Mouse (Mus musculus) adrenal gland, postnatal 25 days (tissue): ENCODE measurements at regions not wholly inside any gene's neighbourhood (a gene's known extent, or its start where the extent isn't known, plus 50 kb on each side); places are given as distances from the start of the nearest gene placed in this dataset.
A peak's percentile ranks its signal among the peaks of the same experiment; 100 is the strongest.

Experiments used
- DNase-seq: peaks from one replicate; pipeline ENCODE4 v3.0.0; 2021; ENCODE audit warnings: mixed read lengths

DNA sequence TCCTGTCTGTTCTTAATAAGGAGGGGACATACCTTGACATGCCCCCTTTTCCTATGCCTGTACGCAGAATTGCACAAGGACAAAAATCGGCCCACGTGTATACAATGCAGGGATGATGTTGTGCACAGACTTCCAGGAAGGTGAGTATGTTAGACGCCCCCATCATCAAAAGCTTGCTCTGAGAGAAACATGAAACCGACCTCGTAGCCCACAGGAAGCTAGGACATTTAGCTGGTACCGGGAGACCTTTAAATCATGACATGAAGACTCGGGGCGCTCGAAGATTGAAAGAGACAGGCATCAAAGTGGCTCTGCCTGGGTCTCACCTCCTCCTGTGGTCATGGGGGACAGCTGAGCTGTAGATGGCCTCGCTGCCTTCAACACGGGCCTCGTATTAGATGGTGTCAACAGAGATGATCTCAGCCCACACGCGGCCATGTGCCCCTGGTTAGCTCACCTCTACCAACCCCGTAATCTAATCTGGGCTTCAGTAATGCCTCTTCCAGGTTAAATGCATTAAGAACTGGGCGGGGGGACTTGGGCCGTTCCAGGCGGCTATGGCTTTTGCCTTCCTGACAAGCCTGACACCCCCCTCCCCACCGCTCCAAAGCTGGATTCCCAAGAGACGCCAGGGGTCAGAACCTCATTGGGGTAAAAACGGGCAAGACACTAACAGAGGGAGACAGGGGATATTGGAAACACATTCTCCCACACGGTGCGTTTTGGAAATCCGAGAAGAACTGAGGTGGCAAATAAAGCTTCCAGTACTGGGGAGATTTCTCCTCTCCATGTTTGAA lies 520.9 kb upstream of the Tbx3 start:
- DNase-seq = no peak

GRCm38 (mm10) chr5:119153086-119153485 lies 517.4 kb upstream of the Tbx3 start:
- DNase-seq = no peak

GRCm38 (mm10) chr5:119156638-119157037 lies 513.8 kb upstream of the Tbx3 start:
- DNase-seq = no peak

GRCm38 (mm10) chr5:119158171-119158570 lies 512.3 kb upstream of the Tbx3 start:
- DNase-seq = no peak

DNA sequence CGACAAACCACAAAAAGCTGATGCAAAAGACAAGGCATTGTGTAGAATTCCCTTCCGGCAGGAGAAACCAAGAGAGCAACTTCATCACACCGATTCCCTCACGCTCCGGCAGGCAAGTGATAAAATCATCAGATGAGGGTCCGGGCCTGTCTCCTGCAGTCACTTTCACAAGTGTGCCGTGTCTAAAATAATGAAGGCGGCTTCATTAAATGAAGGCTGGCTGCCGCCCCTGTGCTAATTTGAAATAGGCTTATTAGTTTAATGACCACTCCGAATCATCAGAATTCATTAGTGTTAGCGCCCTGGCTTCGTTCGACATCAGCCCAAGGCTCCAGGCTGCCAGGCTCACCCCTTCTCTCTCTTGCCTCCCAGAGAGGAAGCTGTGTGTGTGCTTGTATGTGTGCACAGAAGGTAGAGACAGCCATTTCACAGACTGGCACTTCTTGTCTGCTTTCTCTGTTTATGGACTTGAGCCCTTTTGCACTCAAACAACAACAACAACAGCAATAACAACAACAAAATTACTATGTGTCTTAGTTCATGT lies 508.3 kb upstream of the Tbx3 start:
- no peak for DNase-seq

DNA sequence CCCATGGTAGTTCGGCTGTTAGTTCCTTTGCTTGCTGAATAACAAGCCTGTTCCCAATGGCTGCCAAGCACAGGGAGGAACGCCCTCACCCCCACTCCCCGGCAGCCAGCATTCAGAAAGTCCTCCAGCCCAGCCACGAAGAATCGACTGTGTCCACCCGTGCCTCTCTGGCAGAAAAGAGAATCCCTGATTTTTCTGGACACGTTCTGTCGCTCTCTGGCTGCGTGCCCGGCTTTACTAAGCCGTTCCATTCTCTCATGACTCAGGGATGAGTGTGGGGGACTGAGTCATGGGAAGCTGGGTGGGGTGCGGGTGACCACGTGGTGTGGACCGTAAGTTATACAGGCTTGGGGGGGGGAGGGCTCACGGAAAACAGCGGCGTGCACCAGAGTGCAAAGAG lies 502.8 kb upstream of the Tbx3 start:
- peak; percentile 94 for DNase-seq

GRCm38 (mm10) chr5:119169274-119169673 lies 501.2 kb upstream of the Tbx3 start:
- DNase-seq = no peak

GRCm38 (mm10) chr5:119171626-119172025 lies 498.8 kb upstream of the Tbx3 start:
- DNase-seq = no peak

DNA sequence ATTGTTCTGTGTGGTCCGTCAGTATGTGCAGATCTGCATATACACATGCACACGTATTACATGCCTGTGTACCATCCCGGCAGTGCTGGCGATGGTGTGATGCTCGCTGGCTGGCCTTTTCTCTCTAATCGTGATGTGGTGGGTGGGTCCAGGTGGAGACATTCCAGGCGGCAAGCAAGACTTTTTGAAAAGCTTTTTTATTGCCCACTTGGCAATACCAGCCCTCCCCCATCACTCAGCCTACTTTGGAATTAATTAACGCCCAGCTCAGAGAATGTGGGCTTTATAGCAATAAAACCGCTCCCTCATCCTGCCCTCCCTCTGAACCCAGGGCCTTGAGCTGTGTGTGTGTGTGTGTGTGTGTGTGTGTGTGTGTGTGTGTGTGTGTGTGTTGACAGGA lies 491.7 kb upstream of the Tbx3 start:
- no peak for DNase-seq

GRCm38 (mm10) chr5:119183545-119184047 lies 486.9 kb upstream of the Tbx3 start:
- DNase-seq = no peak

DNA sequence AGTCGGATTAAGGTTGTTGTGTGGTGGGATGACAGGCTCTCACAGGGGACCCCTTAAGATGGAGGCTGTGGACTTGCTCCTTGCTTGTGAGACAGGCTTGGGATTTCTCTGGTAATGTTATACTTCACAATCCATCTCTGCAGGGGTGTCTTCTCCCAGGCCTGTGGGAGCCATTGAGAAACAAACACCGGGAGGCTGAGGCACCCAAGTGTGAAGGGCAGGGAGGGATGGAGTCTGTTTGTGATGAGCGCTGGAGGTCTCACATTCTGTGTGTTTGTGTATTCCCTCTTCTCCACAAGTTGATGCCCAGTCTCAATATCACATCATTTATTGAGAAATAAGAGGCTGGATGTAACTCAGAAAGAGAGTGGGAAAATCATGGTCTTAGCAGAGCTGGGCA lies 483.9 kb upstream of the Tbx3 start:
- no peak for DNase-seq

DNA sequence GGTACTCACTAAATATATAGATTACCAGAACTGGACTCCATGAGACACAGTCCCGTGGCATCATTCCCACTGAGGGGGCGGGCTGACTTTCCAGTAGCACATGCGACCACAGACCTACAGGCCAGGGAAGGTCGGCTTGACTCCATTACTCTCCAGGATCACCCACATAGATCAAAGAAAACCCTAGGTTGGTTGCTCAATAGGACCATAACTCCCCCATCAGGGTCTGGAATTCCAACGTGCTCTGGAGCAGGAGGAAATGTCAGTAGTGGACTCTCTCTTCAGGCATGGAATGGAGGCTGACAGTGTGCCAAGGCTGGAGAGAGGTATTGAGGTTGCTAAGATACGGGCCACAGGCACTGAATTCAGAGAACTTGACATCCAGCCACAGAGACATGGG lies 482.0 kb upstream of the Tbx3 start:
- DNase-seq = no peak

- no peak for DNase-seq
These were observed 476.5 kb upstream of the Tbx3 start for GRCm38 (mm10) chr5:119193699-119194681.

GRCm38 (mm10) chr5:119199906-119200305 lies 470.6 kb upstream of the Tbx3 start:
- DNase-seq = no peak

- DNase-seq = no peak
These were observed 469.2 kb upstream of the Tbx3 start for GRCm38 (mm10) chr5:119201251-119201650.

- DNase-seq = peak; percentile 35
These were observed 465.7 kb upstream of the Tbx3 start for GRCm38 (mm10) chr5:119204736-119205135.

DNA sequence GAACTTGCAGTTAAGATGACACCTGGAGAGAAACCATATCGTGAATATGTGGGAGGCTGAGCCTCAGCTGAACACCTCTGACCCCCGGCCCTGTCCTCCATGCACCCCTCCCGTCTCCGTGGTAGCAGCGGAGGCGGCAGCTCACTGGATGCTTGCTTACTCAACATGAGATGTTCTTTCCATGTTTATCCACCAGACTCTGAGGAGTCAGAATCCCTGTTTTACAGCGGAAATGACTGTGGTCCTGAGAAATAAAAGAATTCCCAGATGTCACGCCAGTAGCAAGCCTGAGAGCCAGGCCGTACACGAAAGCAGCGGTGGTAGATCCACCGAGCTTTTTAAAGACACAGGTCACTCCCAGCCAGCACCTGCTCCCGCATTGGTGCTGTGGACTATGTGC lies 462.4 kb upstream of the Tbx3 start:
- no peak for DNase-seq

DNA sequence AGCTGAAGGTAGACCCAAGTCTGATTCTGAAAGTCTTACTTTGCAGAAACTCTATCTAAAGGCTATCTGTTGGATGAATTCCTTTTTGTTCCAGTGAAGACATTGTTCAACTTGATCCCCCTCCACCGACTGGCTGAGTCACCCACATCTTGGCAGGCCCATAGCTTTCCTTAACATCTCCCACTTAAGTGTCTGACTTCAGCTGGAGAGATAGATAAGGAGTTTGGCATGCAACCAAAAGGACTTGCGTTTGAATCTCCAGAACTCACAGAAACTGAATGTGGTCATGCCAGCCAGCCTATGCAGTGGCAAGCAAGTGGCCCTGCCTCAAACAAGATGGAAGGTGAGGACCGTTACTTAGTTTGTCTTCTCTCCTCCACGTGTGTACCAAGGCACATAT lies 457.3 kb upstream of the Tbx3 start:
- no peak for DNase-seq

DNA sequence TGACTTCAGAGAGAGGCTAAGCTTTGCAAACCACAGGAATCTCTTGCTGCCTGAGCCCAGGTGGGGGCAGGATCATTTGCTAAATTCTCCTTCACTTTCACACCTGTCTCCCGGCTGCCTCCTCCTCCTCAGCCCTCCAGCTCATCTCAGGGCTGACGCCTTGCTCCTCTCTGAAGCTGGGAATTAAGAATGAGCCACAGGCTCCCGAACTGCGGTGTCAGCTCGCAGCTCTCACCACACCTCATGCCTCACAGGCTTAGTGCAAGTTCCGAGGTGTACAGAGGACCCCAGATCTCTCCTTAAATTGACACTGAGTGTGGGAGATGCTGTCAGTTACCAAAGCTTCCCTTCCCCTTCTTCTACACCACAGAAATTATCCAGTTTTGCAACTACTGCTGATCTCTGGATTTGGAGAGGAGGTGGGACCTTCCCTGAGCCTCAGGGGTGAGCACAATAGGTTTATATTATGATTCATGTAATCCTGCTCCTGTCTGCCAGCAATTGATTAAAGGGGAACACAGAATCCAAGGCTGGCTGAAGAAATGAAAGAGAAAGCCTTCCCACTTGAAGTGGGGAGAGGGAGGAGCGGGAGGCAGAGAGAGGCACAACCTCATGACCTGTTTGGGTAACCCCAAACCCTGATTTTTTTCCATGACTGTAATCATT lies 456.6 kb upstream of the Tbx3 start:
- DNase-seq = no peak

- no peak for DNase-seq
These were observed 455.5 kb upstream of the Tbx3 start for GRCm38 (mm10) chr5:119214937-119215336.

DNA sequence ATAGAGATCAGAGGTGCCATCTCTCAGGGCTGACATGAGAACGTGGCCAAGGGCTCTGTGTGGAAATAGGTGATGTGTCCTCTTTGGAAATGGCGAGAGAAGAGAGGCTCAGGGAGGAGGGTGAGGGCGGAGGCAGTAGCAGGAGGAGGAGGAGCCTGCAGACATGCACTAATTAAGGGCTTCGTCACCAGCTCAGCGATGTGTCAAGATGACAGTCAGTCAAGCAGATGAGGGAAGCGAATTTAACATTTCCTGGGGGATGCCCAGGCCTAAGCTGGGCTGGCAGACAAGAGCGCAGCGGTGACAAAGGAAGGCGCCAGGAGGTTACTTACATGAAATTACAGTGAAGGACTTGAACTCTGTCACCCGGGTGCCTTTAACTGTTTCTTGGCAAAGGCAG lies 455.1 kb upstream of the Tbx3 start:
- no peak for DNase-seq

GRCm38 (mm10) chr5:119216146-119216545 lies 454.3 kb upstream of the Tbx3 start:
- no peak for DNase-seq
